ENCODE assay signal across 9 mouse cellular contexts in the genomic region with DNA sequence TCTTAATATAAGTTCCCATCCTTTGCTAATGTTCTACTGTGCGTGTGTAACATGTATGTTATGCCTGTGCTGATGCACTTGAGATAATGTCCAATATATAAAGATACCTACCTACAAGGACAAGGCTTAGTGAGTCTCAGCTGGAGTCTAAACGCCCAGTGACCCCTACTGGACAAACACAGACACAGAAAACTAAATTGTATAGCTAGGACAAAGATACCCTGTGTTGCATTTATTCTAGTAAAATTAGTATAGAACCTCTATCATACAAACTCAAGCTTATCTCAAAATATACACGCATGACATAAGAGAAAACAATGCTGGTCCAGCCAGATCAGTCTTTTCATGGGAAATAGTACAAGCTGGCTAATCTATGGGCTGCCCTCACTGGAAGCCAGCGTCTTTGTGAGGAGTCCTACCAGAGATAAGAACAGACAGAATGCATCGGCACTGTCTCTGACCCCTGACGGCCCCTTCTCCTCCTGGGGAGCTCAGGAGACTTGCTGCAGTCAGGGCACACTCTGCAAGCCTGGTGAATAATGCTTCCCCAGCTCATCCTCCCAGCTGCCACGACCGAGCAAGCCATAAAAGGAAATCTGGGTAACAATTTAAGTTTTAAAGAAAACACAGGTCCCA.
DNase-seq lines count a peak whose midpoint lies in the region; ATAC-seq and TF ChIP-seq lines count a peak whose summit lies in the region.
"Had no signal": no experiment of that assay in that cellular context is flagged by ENCODE, and none has a peak within 500 bp of the region (broad histone marks: within the 10 kb centered on the region; RNA-seq: fewer than 3 reads in every experiment).

No protein-coding gene starts in this region.

- no peak for DNase-seq in layer of hippocampus, adult 2 months (ENCODE audit: low spot score in 2 of 2)
- DNase-seq in layer of hippocampus, adult 11-12 months (ENCODE audit: low spot score) = no peak
- peak; percentile 66 for DNase-seq in brain, adult 2 months (ENCODE audit: low read depth, low spot score)
- DNase-seq in lung, postnatal 14 days = peak; percentile 41
- no peak for DNase-seq in left cerebral cortex, postnatal 36 days (ENCODE audit: low spot score in 2 of 2)
- DNase-seq in frontal cortex, postnatal 25 days (ENCODE audit: low spot score in 2 of 2) = no peak
- no peak for DNase-seq in cerebellum, adult 8-10 months

- H3K4me3 ChIP-seq in layer of hippocampus, adult 2 months = no peak overlapping the region

- 0 out of 2 replicates have a peak overlapping the region, but pooled peaks have one; percentile 15 for H3K27ac ChIP-seq in layer of hippocampus, adult 2 months
- H3K27ac ChIP-seq: macrophage had no signal

- TF ChIP-seq CTCF in layer of hippocampus, adult 2 months (conservative IDR thresholded peaks at IDR 0.05) = peak; percentile 75

- intact Hi-C loops in left cerebral cortex, postnatal 36 days (cut with DNase I) = no loop called here

- ATAC-seq in hematopoietic stem cell, adult 5-6 weeks (replicated peaks in 1 of 2; ENCODE audit: insufficient read depth in 1 of 2, low FRiP score in 2 of 2, low TSS enrichment in 1 of 2, low read depth in 1 of 2, poor library complexity in 2 of 2, severe bottlenecking in 2 of 2) = peak; percentile 49 to 69; a peak in 3 of 4 replicates

Comparison
In these comparisons a context has a peak if more than half of its experiments do, and no peak if none do; other contexts are left out.
1. DNase-seq: peak in brain, adult 2 months (single experiment) and lung, postnatal 14 days (single experiment); none in layer of hippocampus, adult 2 months (0 of 2), layer of hippocampus, adult 11-12 months (single experiment), left cerebral cortex, postnatal 36 days (0 of 2), frontal cortex, postnatal 25 days (0 of 2) and cerebellum, adult 8-10 months (single experiment).